Comparison of ENCODE assay signal across 8 mouse cellular contexts in the genomic region with DNA sequence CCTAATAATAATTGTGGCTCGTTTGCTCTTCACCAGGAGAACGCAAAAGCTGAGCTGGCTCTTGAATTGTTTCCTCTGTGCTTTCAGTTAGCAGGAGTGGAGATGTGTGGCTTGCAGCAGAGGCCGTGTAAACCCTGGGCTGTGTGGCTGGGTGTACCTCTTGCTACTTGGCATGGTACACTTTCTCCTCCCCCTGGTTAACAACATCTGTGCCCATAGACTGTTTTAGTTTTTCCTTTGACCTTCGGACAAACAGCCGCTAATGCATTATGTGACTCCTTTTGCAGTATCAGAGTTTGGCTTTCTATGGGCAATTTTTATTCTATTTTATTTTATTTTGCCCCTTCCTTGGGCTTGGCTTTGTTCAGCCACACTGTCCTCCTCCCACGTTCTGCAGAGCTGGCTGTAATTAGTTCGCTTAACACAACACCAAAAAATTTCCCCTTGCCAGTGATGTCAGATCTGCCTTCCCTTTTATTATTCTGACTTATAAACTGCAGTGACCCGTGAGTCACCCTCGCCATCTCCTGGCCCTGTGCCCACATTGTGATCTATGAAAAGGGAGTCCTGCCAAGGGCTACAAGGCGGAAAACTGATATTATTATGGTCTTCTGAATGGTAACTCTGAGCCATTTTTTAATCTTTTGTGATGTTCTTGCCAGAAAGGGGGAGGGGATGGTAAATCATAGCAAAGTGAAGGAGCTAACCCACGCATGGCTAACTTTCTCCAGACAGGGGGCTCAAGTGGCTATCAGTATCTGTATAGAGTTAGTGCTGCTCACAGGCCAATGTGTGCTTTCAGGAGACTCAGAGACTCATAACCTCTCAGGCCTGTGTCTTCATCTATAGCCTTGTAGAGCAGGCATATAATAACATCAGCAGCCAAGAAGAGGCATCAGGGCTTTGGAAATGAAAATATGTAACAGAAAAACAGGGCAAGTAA.
DNase-seq lines count a peak whose midpoint lies in the region; ATAC-seq and TF ChIP-seq lines count a peak whose summit lies in the region.

No protein-coding gene starts in this region.

- no peak for TF ChIP-seq CTCF in stomach, postnatal 0 days (IDR thresholded peaks at IDR 0.05; ENCODE audit: low read depth)

- H3K4me2 ChIP-seq in heart, embryonic 12.5 days: peak overlapping the region; percentile 12; the same call in 1 of the 2 replicates
- H3K4me2 ChIP-seq in kidney, embryonic 14.5 days (replicated peaks; ENCODE audit: low read depth, low read length): no peak overlapping the region
- no peak overlapping the region for H3K4me2 ChIP-seq in stomach, postnatal 0 days (replicated peaks; ENCODE audit: low read depth)

- no peaks in the 10 kb centered on the region for H3K36me3 ChIP-seq in heart, embryonic 12.5 days
- 0 out of 2 replicates have a peak, but pooled peaks cover 3% of the 10 kb centered on the region for H3K36me3 ChIP-seq in kidney, embryonic 14.5 days (ENCODE audit: control insufficient read depth, insufficient read depth, low read length)
- H3K36me3 ChIP-seq in stomach, postnatal 0 days (ENCODE audit: control insufficient read depth, insufficient read depth, low read length): no peaks in the 10 kb centered on the region

- TF ChIP-seq EP300 in stomach, postnatal 0 days (optimal IDR thresholded peaks at IDR 0.05): no peak

- peak; percentile 56; the same call in 1 of the 2 replicates for ATAC-seq in heart, embryonic 12.5 days (ENCODE audit: insufficient number of reproducible peaks, low FRiP score)
- peak; percentile 77 for ATAC-seq in kidney, embryonic 14.5 days (ENCODE audit: low FRiP score, low TSS enrichment)
- 0 out of 2 replicates have a peak, but pooled peaks have one; percentile 16 for ATAC-seq in stomach, postnatal 0 days (ENCODE audit: low FRiP score, low TSS enrichment)
- no peak for ATAC-seq in activated CD4-positive, CD25-positive, alpha-beta regulatory T cell, adult 4 months

- no peaks in the 10 kb centered on the region for H3K27me3 ChIP-seq in heart, embryonic 12.5 days (replicated peaks)
- no peaks in the 10 kb centered on the region for H3K27me3 ChIP-seq in kidney, embryonic 14.5 days (ENCODE audit: control insufficient read depth, insufficient read depth, low read length)
- H3K27me3 ChIP-seq in stomach, postnatal 0 days (ENCODE audit: control insufficient read depth, insufficient read depth, low read length): no peaks in the 10 kb centered on the region

- no peaks in the 10 kb centered on the region for H3K9me3 ChIP-seq in heart, embryonic 12.5 days (replicated peaks)
- no peaks in the 10 kb centered on the region for H3K9me3 ChIP-seq in kidney, embryonic 14.5 days (ENCODE audit: control insufficient read depth, low read length)
- no peaks in the 10 kb centered on the region for H3K9me3 ChIP-seq in stomach, postnatal 0 days (ENCODE audit: control insufficient read depth, low read length)

- H3K4me3 ChIP-seq in brown adipose tissue, adult 24 weeks (ENCODE audit: insufficient read depth, low read depth, low read length): no peak overlapping the region
- H3K4me3 ChIP-seq in heart, embryonic 12.5 days: no peak overlapping the region
- H3K4me3 ChIP-seq in kidney, embryonic 14.5 days (ENCODE audit: low read length): no peak overlapping the region
- no peak overlapping the region for H3K4me3 ChIP-seq in stomach, postnatal 0 days (ENCODE audit: low read depth, low read length)

- peak; percentile 88 for DNase-seq in NIH3T3 (ENCODE audit: low read depth)
- DNase-seq in lung, postnatal 10 days: peak; percentile 87
- DNase-seq in stomach, postnatal 0 days (ENCODE audit: low spot score): peak; percentile 74
- no peak for DNase-seq in cerebellum, adult 11 months

- peaks cover 12% of the 10 kb centered on the region; the same call in 1 of the 2 replicates for H3K4me1 ChIP-seq in brown adipose tissue, adult 24 weeks (ENCODE audit: control insufficient read depth, insufficient read depth, insufficient read length, low read length)
- H3K4me1 ChIP-seq in heart, embryonic 12.5 days (replicated peaks): peaks cover 75% of the 10 kb centered on the region
- peaks cover 53% of the 10 kb centered on the region for H3K4me1 ChIP-seq in kidney, embryonic 14.5 days (ENCODE audit: control insufficient read depth, insufficient read depth, low read length)
- 0 out of 2 replicates have a peak, but pooled peaks cover 2% of the 10 kb centered on the region for H3K4me1 ChIP-seq in stomach, postnatal 0 days (replicated peaks; ENCODE audit: control insufficient read depth, insufficient read depth)

- H3K27ac ChIP-seq in brown adipose tissue, adult 24 weeks (replicated peaks; ENCODE audit: low read depth, low read length): peak overlapping the region; percentile 8; the same call in 1 of the 2 replicates
- H3K27ac ChIP-seq in heart, embryonic 12.5 days (ENCODE audit: poor library complexity, severe bottlenecking): peak overlapping the region; percentile 92
- peak overlapping the region; percentile 94 for H3K27ac ChIP-seq in kidney, embryonic 14.5 days (ENCODE audit: low read depth, low read length)
- H3K27ac ChIP-seq in stomach, postnatal 0 days (replicated peaks): peak overlapping the region; percentile 14; the same call in 1 of the 2 replicates

- WGBS in heart, embryonic 12.5 days: 32% methylated on average over 11 of the region's 11 CpGs
- 11% methylated on average over 11 of the region's 11 CpGs for WGBS in kidney, embryonic 14.5 days
- WGBS in stomach, postnatal 0 days: 16% methylated on average over 11 of the region's 11 CpGs

- peak overlapping the region; percentile 52 for H3K9ac ChIP-seq in heart, embryonic 12.5 days
- H3K9ac ChIP-seq in kidney, embryonic 14.5 days (ENCODE audit: low read depth, low read length): no peak overlapping the region; the same call in 1 of the 2 replicates
- H3K9ac ChIP-seq in stomach, postnatal 0 days (ENCODE audit: low read length): no peak overlapping the region

Comparison
In these comparisons a context has a peak if more than half of its experiments do, and no peak if none do; other contexts are left out.
1. H3K27ac ChIP-seq: peak in every context shown above with its lines; median percentile 94 in kidney, embryonic 14.5 days; 92 in heart, embryonic 12.5 days; 14 in stomach, postnatal 0 days; 8 in brown adipose tissue, adult 24 weeks.